Mouse (Mus musculus) myocyte (in vitro differentiated cells): ENCODE measurements around the gene Thbs3. TPM values are rescaled to one million over a fixed set of nuclear protein-coding genes. Genes with fewer than 3 reads are reported as not detected.

Experiments
- H3K27me3 ChIP-seq: one replicate; pipeline ENCODE4 v1.6.1; 2011; ENCODE audit not compliant: control insufficient read depth, insufficient read depth, insufficient read length
- H3K36me3 ChIP-seq: one replicate; pipeline ENCODE4 v1.6.1; 2011; ENCODE audit not compliant: control insufficient read depth, insufficient read depth
- H3K4me2 ChIP-seq: one replicate; pipeline ENCODE4 v1.6.1; 2011; ENCODE audit warnings: low read depth, control low read depth
- H3K4me3 ChIP-seq: one replicate; pipeline ENCODE4 v1.5.1; 2011; ENCODE audit warnings: mild to moderate bottlenecking, control low read depth, moderate library complexity
- H3K79me2 ChIP-seq: one replicate; pipeline ENCODE4 v1.6.1; 2011; ENCODE audit not compliant: control insufficient read depth, insufficient read depth
- H3ac ChIP-seq: one replicate; pipeline ENCODE4 v1.6.1; 2011; ENCODE audit not compliant: control insufficient read depth, insufficient read length
- CEBPB ChIP-seq: IDR thresholded peaks from 2 replicates; pipeline ENCODE4 v1.6.1; 2011; ENCODE audit warnings: mild to moderate bottlenecking, moderate library complexity; ENCODE audit not compliant: poor library complexity, insufficient read depth, severe bottlenecking
- E2F4 ChIP-seq: IDR thresholded peaks from one replicate; pipeline ENCODE4 v1.6.1; 2011; ENCODE audit warnings: mild to moderate bottlenecking, control low read depth, moderate library complexity; ENCODE audit not compliant: insufficient read depth
- MAX ChIP-seq: IDR thresholded peaks from one replicate; pipeline ENCODE4 v1.6.1; 2011; ENCODE audit warnings: low read depth, mild to moderate bottlenecking, control low read depth
- MYOD1 ChIP-seq, 3 experiments: IDR thresholded peaks; one replicate each; pipeline ENCODE4 v1.6.1; 2011; ENCODE audit warnings: control low read depth in 2 of 3, low read depth in 2 of 3, mild to moderate bottlenecking in 2 of 3, moderate library complexity in 1 of 3; ENCODE audit not compliant: insufficient read length in 2 of 3, control insufficient read depth in 1 of 3
- MYOG ChIP-seq, 3 experiments: IDR thresholded peaks; one replicate each; pipeline ENCODE4 v1.6.1; 2011; ENCODE audit warnings: control low read depth in 2 of 3, low read depth in 2 of 3, mild to moderate bottlenecking in 2 of 3; ENCODE audit not compliant: insufficient read length in 2 of 3, control insufficient read depth in 1 of 3, insufficient read depth in 1 of 3
- POLR2A ChIP-seq: IDR thresholded peaks from one replicate; pipeline ENCODE4 v1.6.1; 2011; ENCODE audit warnings: low read depth, mild to moderate bottlenecking, control low read depth, moderate library complexity; ENCODE audit not compliant: insufficient read length
- POLR2AphosphoS2 ChIP-seq: IDR thresholded peaks from one replicate; pipeline ENCODE4 v1.6.1; 2011; ENCODE audit warnings: low read depth, control low read depth; ENCODE audit not compliant: insufficient read length
- REST ChIP-seq: IDR thresholded peaks from one replicate; pipeline ENCODE4 v1.6.1; 2011; ENCODE audit warnings: mild to moderate bottlenecking, control low read depth, moderate library complexity; ENCODE audit not compliant: insufficient read depth, insufficient read length
- SRF ChIP-seq: IDR thresholded peaks from one replicate; pipeline ENCODE4 v1.6.1; 2011; ENCODE audit warnings: low read depth; ENCODE audit not compliant: control insufficient read depth, insufficient read length
- TCF12 ChIP-seq: IDR thresholded peaks from one replicate; pipeline ENCODE4 v1.6.1; 2011; ENCODE audit warnings: mild to moderate bottlenecking, control low read depth; ENCODE audit not compliant: poor library complexity, insufficient read depth, severe bottlenecking
- TCF3 ChIP-seq: IDR thresholded peaks from one replicate; pipeline ENCODE4 v1.6.1; 2011; ENCODE audit warnings: low read depth, control low read depth; ENCODE audit not compliant: insufficient read length
- USF1 ChIP-seq: IDR thresholded peaks from one replicate; pipeline ENCODE4 v1.6.1; 2011; ENCODE audit warnings: low read depth, mild to moderate bottlenecking, control low read depth, moderate library complexity
- polyA plus RNA-seq: library from polyadenylated mRNA; unstranded; fragments of >200 nt; fragmentation: generic; extraction: Trizol; gene quantifications from one replicate; pipeline ENCODE4 v1.2.1, GENCODE M21; 2012; ENCODE audit warnings: missing spikeins

Gene Thbs3
- polyA plus RNA-seq, 1 experiment: 5.9 TPM

DNA sequence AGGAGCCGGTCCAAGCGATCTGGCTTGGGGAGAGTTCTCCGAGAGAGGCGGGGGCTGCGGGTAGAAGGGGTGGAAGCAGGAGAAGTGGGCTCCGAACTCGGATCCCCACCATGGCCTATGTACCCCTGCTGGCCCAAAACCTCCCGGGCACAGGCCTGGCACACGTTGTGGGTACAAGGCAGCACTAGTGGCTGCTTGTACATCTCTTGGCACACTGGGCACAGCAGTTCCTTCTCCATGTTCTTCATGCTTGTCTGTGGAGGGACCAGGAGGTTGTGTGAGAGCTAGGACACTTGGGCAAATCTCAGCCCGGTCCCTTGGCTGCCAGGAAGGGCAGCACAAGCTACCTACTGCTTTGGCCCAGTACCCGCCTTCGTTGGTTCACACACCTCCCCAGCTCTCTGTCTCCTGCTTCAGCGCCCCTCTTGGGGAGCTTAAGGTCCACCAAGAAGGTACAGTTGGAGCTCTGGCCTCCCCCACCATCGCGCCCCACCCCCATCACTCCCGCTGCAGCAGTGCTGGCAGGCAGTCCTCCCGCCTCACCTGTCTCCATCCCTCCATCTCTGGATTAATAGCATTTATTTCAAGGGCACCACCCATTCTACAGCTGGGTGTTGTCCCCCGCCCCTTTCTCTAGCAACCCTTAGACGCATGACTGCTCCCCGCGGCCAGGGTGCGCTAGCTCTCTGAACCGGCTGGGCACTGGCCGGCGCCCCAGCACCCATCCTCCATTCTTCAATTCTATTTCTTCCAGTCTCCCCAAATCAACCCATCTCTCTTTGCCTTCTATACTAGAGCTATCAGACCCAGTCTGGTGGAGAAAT is 29.4 kb downstream of the Thbs3 start:
- Histone ChIP-seq H3K36me3 (peaks cover 20% of the 10 kb centered on the region), H3K27me3 (no peaks in the 10 kb centered on the region), H3K4me3 (peak overlapping the region; percentile 90), H3ac (peak overlapping the region; percentile 44), H3K79me2 (peaks cover 23% of the 10 kb centered on the region), H3K4me2 (peak overlapping the region; percentile 61)
- TF ChIP-seq MYOD1 (IDR thresholded peaks at IDR 0.05; ENCODE audit: control insufficient read depth in 1 of 3, insufficient read length in 2 of 3, low read depth in 2 of 3) (peak in 1 of 3 experiments; percentile 54), POLR2A (no peak), MAX (no peak), USF1 (no peak), POLR2AphosphoS2 (no peak), SRF (no peak), E2F4 (no peak)

DNA sequence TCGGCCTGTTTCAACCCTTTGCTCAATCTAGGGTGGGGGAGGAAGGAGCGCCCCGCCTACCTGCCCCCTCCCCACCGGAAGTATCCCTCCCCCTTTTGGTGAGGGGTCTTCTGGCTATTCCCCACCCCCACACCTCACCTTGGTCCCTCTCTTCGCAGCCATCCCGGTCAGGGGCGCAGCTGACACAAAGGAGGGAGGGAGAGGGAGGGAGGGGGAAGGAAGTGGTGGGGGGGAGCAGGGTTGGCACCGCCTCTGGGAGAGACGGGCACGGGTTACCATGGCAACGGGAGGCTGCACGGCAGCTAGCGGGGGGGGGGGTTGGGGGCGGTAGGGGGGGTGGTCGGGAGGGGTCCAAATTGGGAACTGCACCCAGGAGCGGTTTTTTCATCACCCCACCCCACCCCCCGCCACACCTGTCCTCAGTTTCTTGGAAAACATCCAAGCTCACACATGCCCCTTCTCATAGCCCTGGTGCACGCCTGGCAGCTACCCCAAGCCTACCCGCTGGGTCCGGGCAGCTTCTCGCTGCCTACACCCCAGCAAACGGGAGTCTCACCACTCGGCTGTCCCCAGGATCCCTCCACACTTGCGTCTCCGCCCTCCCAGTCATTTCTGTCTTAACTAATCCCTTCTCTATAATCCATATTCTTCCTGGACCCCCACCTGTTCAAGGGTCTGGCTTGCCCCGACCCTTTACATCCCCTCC is 30.2 kb downstream of the Thbs3 start:
- Histone ChIP-seq H3K79me2 (peaks cover 23% of the 10 kb centered on the region), H3ac (peak overlapping the region; percentile 44), H3K27me3 (no peaks in the 10 kb centered on the region), H3K36me3 (peaks cover 24% of the 10 kb centered on the region), H3K4me2 (peak overlapping the region; percentile 87), H3K4me3 (peak overlapping the region; percentile 90)
- TF ChIP-seq MYOD1 (IDR thresholded peaks at IDR 0.05; ENCODE audit: control insufficient read depth in 1 of 3, insufficient read length in 2 of 3, low read depth in 2 of 3): no peak
- peak in 1 of 3 experiments; percentile 10 for TF ChIP-seq MYOG (IDR thresholded peaks at IDR 0.05; ENCODE audit: control insufficient read depth in 1 of 3, insufficient read depth in 1 of 3, insufficient read length in 2 of 3, low read depth in 2 of 3)

DNA sequence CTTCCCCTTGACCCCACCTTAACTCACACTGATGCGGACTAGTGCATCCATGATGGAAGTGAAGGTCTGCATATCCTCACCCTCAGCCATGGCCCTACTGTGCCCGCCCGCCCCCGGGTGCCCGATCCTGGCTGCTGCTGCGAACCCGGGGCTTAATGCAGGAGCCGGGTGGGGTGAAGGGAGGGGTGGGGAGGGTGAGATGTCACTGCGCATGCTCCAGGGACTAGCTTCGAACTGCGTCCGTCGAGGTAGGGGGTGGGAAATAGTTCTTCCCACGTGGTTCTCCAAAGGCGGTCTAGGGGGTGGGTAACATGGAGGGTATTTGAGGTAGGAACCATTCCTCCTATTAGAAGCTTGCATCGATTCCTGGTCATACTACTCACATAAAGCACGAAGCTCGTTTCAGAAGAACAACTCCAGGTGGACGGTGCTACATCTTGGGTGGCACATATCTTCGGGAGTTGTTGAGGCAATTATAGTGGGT is 30.8 kb downstream of the Thbs3 start, which contains the start of gene Krtcap2:
TSS of gene Krtcap2 (plus strand) at position 279 of the 484 bp plus-strand sequence.
- Histone ChIP-seq H3K4me2 (peak within 1 kb of the TSS; percentile 87), H3K36me3 (peaks cover 24% of the 10 kb centered on the region), H3K27me3 (no peaks in the 10 kb centered on the region), H3K4me3 (peak within 1 kb of the TSS; percentile 90), H3K79me2 (peaks cover 23% of the 10 kb centered on the region), H3ac (peak within 1 kb of the TSS; percentile 44)
- TF ChIP-seq POLR2A (peak; percentile 51), TCF3 (no peak), USF1 (peak; percentile 58), MAX (peak; percentile 31), MYOD1 (IDR thresholded peaks at IDR 0.05; ENCODE audit: control insufficient read depth in 1 of 3, insufficient read length in 2 of 3, low read depth in 2 of 3) (no peak)

DNA sequence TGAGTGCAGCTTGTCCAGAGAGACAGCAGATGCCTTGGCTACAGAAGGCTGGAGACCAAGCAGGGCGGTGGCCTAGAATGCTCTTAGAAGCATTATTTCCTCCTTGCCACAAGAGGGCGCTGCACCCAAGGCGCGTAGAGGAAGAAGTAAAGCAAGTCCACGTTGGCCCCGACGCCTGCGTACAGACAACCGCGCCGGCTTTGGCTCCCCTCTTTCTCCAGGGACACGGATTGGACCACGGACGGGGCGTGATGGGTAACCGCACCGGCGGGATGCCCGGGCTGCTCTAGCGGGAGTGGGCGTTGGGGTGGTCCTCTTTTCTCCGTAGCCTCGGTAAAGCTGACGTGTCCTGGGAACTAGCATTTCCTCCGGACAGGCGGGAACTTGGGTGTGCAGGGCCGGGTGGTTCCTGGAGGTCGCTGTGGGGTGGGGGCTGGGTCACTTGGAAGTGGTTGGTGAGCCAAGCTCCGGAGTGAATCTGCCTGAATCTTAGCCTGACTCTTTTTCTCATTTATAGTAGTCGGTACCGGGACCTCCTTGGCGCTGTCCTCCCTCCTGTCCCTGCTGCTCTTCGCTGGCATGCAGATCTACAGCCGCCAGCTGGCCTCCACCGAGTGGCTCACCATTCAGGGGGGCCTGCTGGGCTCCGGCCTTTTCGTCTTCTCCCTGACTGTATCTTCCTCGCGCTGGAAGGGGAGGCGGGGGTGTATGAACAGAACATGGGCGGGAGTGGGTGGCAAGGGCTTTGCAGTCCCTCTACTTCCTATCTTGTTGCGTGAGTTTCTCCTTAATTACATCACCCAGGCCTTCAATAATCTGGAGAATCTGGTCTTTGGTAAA is 31.5 kb downstream of the Thbs3 start, which contains the start of gene Trim46:
TSS of gene Trim46 (minus strand) at position 49 of the 840 bp plus-strand sequence.
- Histone ChIP-seq H3K79me2 (peaks cover 23% of the 10 kb centered on the region), H3K4me3 (peak within 1 kb of the TSS; percentile 90), H3K27me3 (no peaks in the 10 kb centered on the region), H3K36me3 (peaks cover 23% of the 10 kb centered on the region), H3ac (peak within 1 kb of the TSS; percentile 44), H3K4me2 (peak within 1 kb of the TSS; percentile 87)
- TF ChIP-seq TCF3: no peak
- peak; percentile 81 for TF ChIP-seq POLR2AphosphoS2
- TF ChIP-seq REST: no peak
- TF ChIP-seq MAX: peak; percentile 11
- TF ChIP-seq MYOG (IDR thresholded peaks at IDR 0.05; ENCODE audit: control insufficient read depth in 1 of 3, insufficient read depth in 1 of 3, insufficient read length in 2 of 3, low read depth in 2 of 3): no peak
- TF ChIP-seq E2F4: no peak
- TF ChIP-seq TCF12: no peak
- peak; percentile 93 for TF ChIP-seq CEBPB
- TF ChIP-seq POLR2A: peak; percentile 56
- no peak for TF ChIP-seq MYOD1 (IDR thresholded peaks at IDR 0.05; ENCODE audit: control insufficient read depth in 1 of 3, insufficient read length in 2 of 3, low read depth in 2 of 3)
- no peak for TF ChIP-seq USF1
- peak; percentile 69 for TF ChIP-seq SRF
